Mouse (Mus musculus): ENCODE results near the gene Pgr15l. TPM values are rescaled to one million over a fixed set of nuclear protein-coding genes. Genes with fewer than 3 reads are reported as not detected.

Gene Pgr15l
- 0.09 and 0.11 TPM in 2 replicates for total RNA-seq (2012; rRNA removed)

GRCm38 (mm10) chrX:97072369-97072768, at the start of gene Pgr15l:
TSS of gene Pgr15l (plus strand) at chrX:97072596.
- in situ Hi-C loops (cut with MboI; ENCODE audit: low sequenced_read_pairs in 2 of 2, unreplicated experiment in 2 of 2): no loop called here

GRCm38 (mm10) chrX:97027540-97027939, 44.9 kb upstream of the Pgr15l start:
- no peaks in the 10 kb centered on the region for H3K4me1 ChIP-seq (ENCODE audit: control insufficient read depth in 2 of 2, insufficient read depth in 2 of 2, low read length in 2 of 2, poor library complexity in 1 of 2)
- TF ChIP-seq CHD2 (IDR thresholded peaks at IDR 0.05; ENCODE audit: low read depth, low read length) (no peak), MAFK (IDR thresholded peaks at IDR 0.05; ENCODE audit: insufficient read depth, low read depth, low read length) (no peak), HCFC1 (IDR thresholded peaks at IDR 0.05; ENCODE audit: borderline replicate concordance, insufficient read depth, low read length) (no peak), ZC3H11A (IDR thresholded peaks at IDR 0.05; ENCODE audit: borderline replicate concordance, low read depth, low read length) (no peak), ZNF384 (IDR thresholded peaks at IDR 0.05; ENCODE audit: low read depth, low read length) (no peak)
- H3K9ac ChIP-seq (ENCODE audit: insufficient read depth, low read depth, low read length, poor library complexity, severe bottlenecking): no peak overlapping the region
- no peak for DNase-seq (ENCODE audit: low read depth, low spot score)
- H3K9me3 ChIP-seq (ENCODE audit: control insufficient read depth, insufficient read depth, low read depth, low read length): no peaks in the 10 kb centered on the region
- no peak overlapping the region for H3K4me3 ChIP-seq (ENCODE audit: insufficient read depth in 1 of 2, low read depth in 1 of 2, low read length in 2 of 2, poor library complexity in 1 of 2, severe bottlenecking in 1 of 2)
- in situ Hi-C loops (cut with MboI; ENCODE audit: low sequenced_read_pairs in 2 of 2, unreplicated experiment in 2 of 2): no loop called here
- no peaks in the 10 kb centered on the region for H3K36me3 ChIP-seq (ENCODE audit: control insufficient read depth, insufficient read depth, low read length, poor library complexity, severe bottlenecking)
- no peak overlapping the region for H3K27ac ChIP-seq (ENCODE audit: insufficient read depth, low read depth, low read length, poor library complexity, severe bottlenecking)

More at GRCm38 (mm10) chrX:97072369-97072768, at the start of gene Pgr15l:
- Histone ChIP-seq H3K27ac (ENCODE audit: insufficient read depth, low read depth, low read length, poor library complexity, severe bottlenecking) (no peak within 1 kb of the TSS), H3K9me3 (ENCODE audit: control insufficient read depth, insufficient read depth, low read depth, low read length) (no peaks in the 10 kb centered on the region), H3K36me3 (ENCODE audit: control insufficient read depth, insufficient read depth, low read length, poor library complexity, severe bottlenecking) (no peaks in the 10 kb centered on the region), H3K4me1 (ENCODE audit: control insufficient read depth in 2 of 2, insufficient read depth in 2 of 2, low read length in 2 of 2, poor library complexity in 1 of 2) (no peaks in the 10 kb centered on the region), H3K9ac (ENCODE audit: insufficient read depth, low read depth, low read length, poor library complexity, severe bottlenecking) (0 out of 2 replicates have a peak within 1 kb of the TSS, but pooled peaks have one; percentile 24), H3K4me3 (ENCODE audit: insufficient read depth in 1 of 2, low read depth in 1 of 2, low read length in 2 of 2, poor library complexity in 1 of 2, severe bottlenecking in 1 of 2) (peak within 1 kb of the TSS; percentile 0 to 50; a peak in 2 of 4 replicates)
- peak; percentile 6 for DNase-seq (ENCODE audit: low read depth, low spot score)
- TF ChIP-seq CHD2 (IDR thresholded peaks at IDR 0.05; ENCODE audit: low read depth, low read length) (peak; percentile 49; the same call in 1 of the 2 replicates), HCFC1 (IDR thresholded peaks at IDR 0.05; ENCODE audit: borderline replicate concordance, insufficient read depth, low read length) (no peak)

- Histone ChIP-seq H3K9ac (ENCODE audit: insufficient read depth, low read depth, low read length, poor library complexity, severe bottlenecking) (no peak overlapping the region), H3K27ac (ENCODE audit: insufficient read depth, low read depth, low read length, poor library complexity, severe bottlenecking) (no peak overlapping the region), H3K36me3 (ENCODE audit: control insufficient read depth, insufficient read depth, low read length, poor library complexity, severe bottlenecking) (no peaks in the 10 kb centered on the region), H3K9me3 (ENCODE audit: control insufficient read depth, insufficient read depth, low read depth, low read length) (no peaks in the 10 kb centered on the region), H3K4me3 (ENCODE audit: insufficient read depth in 1 of 2, low read depth in 1 of 2, low read length in 2 of 2, poor library complexity in 1 of 2, severe bottlenecking in 1 of 2) (no peak overlapping the region), H3K4me1 (ENCODE audit: control insufficient read depth in 2 of 2, insufficient read depth in 2 of 2, low read length in 2 of 2, poor library complexity in 1 of 2) (no peaks in the 10 kb centered on the region)
- no peak for TF ChIP-seq HCFC1 (IDR thresholded peaks at IDR 0.05; ENCODE audit: borderline replicate concordance, insufficient read depth, low read length)
- TF ChIP-seq ZNF384 (IDR thresholded peaks at IDR 0.05; ENCODE audit: low read depth, low read length): no peak
- TF ChIP-seq CHD2 (IDR thresholded peaks at IDR 0.05; ENCODE audit: low read depth, low read length): no peak
- TF ChIP-seq MAFK (IDR thresholded peaks at IDR 0.05; ENCODE audit: insufficient read depth, low read depth, low read length): no peak
- TF ChIP-seq ZC3H11A (IDR thresholded peaks at IDR 0.05; ENCODE audit: borderline replicate concordance, low read depth, low read length): no peak
- DNase-seq (ENCODE audit: low read depth, low spot score): peak; percentile 3
- in situ Hi-C loops (cut with MboI; ENCODE audit: low sequenced_read_pairs in 2 of 2, unreplicated experiment in 2 of 2): no loop called here
These were observed 2.6 kb upstream of the Pgr15l start for GRCm38 (mm10) chrX:97069816-97070215.
